Mouse (Mus musculus) liver, embryonic 14.5 days (tissue): Measurements from ENCODE around the gene Sema5a. TPM values are rescaled to one million over a fixed set of nuclear protein-coding genes. Genes with fewer than 3 reads are reported as not detected.
"Not testable (repeated sequence)": the region's sequence is repeated elsewhere in the genome, so short reads cannot be mapped to it uniquely, and the experiment has no call there.

Experiments used
- ATAC-seq: fragments of 200-750 bp; cut with Nextera tagmentation; 2 replicates; pipeline ENCODE4 v1.8.0; 2017; ENCODE audit warnings: moderate number of reproducible peaks, mild to moderate bottlenecking, moderate library complexity; ENCODE audit not compliant: insufficient read depth
- DNase-seq, 3 experiments: peaks; one replicate each; pipeline ENCODE4 v3.0.0-alpha.2; 2012 to 2013; ENCODE audit warnings: low read depth in 3 of 3, low spot score in 3 of 3
- H3K27ac ChIP-seq: fragments of 300-500 bp; sonication (generic); 2 replicates; pipeline ENCODE4 v1.5.1; 2014; ENCODE audit warnings: moderate library complexity, mild to moderate bottlenecking, control low read depth, inconsistent platforms
- H3K27me3 ChIP-seq: fragments of 300-500 bp; sonication (generic); 2 replicates; pipeline ENCODE4 v1.6.1; 2014; ENCODE audit warnings: mild to moderate bottlenecking, low read length, moderate library complexity; ENCODE audit not compliant: control insufficient read depth, insufficient read depth
- H3K36me3 ChIP-seq: fragments of 300-500 bp; sonication (generic); replicated peaks from 2 replicates; pipeline ENCODE4 v1.6.1; 2014; ENCODE audit warnings: low read depth; ENCODE audit not compliant: control insufficient read depth, insufficient read depth
- H3K4me1 ChIP-seq, 2 experiments: fragments of 200-500 bp in 1 of 2; fragments of 300-500 bp in 1 of 2; sonication (generic) in 1 of 2; replicated peaks; 2 replicates each; pipeline ENCODE4 v1.6.1; 2012 to 2014; ENCODE audit warnings: antibody characterized with exemption in 1 of 2, inconsistent platforms in 1 of 2, low read length in 1 of 2; ENCODE audit not compliant: control insufficient read depth in 2 of 2, insufficient read depth in 2 of 2
- H3K4me2 ChIP-seq: fragments of 300-500 bp; sonication (generic); 2 replicates; pipeline ENCODE4 v1.6.1; 2014; ENCODE audit warnings: low read depth, mild to moderate bottlenecking, control low read depth, moderate library complexity
- H3K4me3 ChIP-seq, 2 experiments: fragments of 200-500 bp in 1 of 2; fragments of 300-500 bp in 1 of 2; sonication (generic) in 1 of 2; 2 replicates each; pipeline ENCODE4 v1.5.1; 2012 to 2014; ENCODE audit warnings: low read depth in 2 of 2, low read length in 2 of 2, mild to moderate bottlenecking in 2 of 2, control low read depth in 1 of 2, inconsistent platforms in 1 of 2, moderate library complexity in 1 of 2; ENCODE audit not compliant: insufficient read depth in 1 of 2
- H3K9ac ChIP-seq: fragments of 300-500 bp; sonication (generic); replicated peaks from 2 replicates; pipeline ENCODE4 v1.6.1; 2014; ENCODE audit warnings: mild to moderate bottlenecking, control low read depth, moderate library complexity
- H3K9me3 ChIP-seq: fragments of 300-500 bp; sonication (generic); 2 replicates; pipeline ENCODE4 v1.6.1; 2016; ENCODE audit warnings: low read length, mixed read lengths; ENCODE audit not compliant: control insufficient read depth
- CTCF ChIP-seq: IDR thresholded peaks from 2 replicates; pipeline ENCODE4 v1.5.1; 2016; ENCODE audit warnings: antibody characterized with exemption, low read depth, control low read depth
- EP300 ChIP-seq: IDR thresholded peaks from 2 replicates; pipeline ENCODE4 v1.6.1; 2016; ENCODE audit warnings: antibody characterized with exemption, low read depth
- WGBS: fragments of 180-500 bp; shearing (Covaris S2); extraction: QIAGEN DNeasy Blood & Tissue Kit; methylation state at CpG from one replicate; pipeline ENCODE4 v1.1.7; 2014; ENCODE audit not compliant: insufficient replicate concordance; 5-methylcytosine and 5-hydroxymethylcytosine counted together
- polyA plus RNA-seq, 2 experiments: library from polyadenylated mRNA; depleted of rRNA in 1 of 2; stranded (reverse) in 1 of 2; unstranded in 1 of 2; fragments of >200 nt; fragmentation: Nextera tagmentation in 1 of 2; extraction: Ambion mirVana in 1 of 2; gene quantifications; 2 replicates each; pipeline versions ENCODE4 v1.2.1 to v1.2.3; 2012 to 2014

Sema5a gene
- 0.30 and 0.35 TPM in 2 replicates for polyA plus RNA-seq (2012; rRNA removed)
- 0.29 and 0.52 TPM in 2 replicates for polyA plus RNA-seq (2014; fragmentation: Nextera tagmentation; extraction: Ambion mirVana)

DNA sequence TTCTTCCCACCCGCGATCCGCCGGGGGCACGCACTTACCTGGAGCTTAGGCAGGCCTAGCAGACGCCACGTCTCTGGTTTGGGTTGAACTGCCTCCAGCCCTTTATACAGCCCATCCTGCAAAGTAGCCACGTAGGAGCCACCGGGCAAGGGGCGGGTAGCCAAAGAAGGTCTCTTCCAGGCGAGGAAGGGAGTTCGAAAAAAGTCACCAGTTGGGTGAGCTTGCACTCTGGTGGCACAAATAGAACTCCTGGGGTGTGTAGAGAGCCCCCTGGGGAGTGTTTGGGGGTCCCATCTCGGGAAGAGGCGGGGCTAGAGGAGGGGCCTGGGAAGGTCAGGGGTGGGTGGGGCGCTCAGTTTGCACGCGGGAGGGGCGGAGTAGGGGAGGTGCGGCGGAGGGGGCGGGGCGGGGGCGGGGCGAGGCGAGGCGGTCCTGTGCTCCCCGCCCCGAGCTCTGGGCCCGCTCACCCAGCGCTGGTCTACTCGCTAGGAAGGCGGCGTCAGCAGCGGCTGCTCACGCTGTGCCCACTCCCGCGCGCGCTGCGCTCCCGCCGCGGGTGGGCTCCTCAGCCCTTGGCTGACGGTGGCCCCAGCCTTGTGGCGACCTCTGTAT lies at the start of gene Sema5a:
Sema5a (plus strand) TSS at position 467 of the 612 bp plus-strand sequence.
- Histone ChIP-seq H3K9ac (no peak within 1 kb of the TSS; the same call in 1 of the 2 replicates), H3K27ac (no peak within 1 kb of the TSS)

DNA sequence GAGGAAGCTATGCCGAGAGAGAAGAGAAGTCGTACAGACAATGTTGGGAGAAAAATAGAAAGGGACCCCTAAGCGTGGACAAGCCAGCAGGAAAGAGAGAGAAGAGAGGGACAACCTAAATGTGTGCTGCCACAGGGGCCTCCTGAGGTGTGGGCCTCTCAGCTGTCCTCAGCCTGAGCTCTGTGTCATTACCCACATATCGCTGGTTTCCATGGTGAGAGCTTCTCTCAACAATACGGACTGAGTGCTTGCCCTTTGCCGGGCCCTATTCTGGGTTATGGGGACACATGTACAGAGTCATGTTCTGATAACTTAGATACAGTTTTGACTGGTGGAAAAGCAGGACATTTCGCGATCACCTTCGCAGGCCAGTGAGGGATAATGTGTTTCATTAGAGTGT lies 46.5 kb upstream of the Sema5a start:
- 75% methylated on average over 9 of the region's 9 CpGs for WGBS
- Histone ChIP-seq H3K27ac (no peak overlapping the region), H3K9ac (no peak overlapping the region), H3K36me3 (no peaks in the 10 kb centered on the region), H3K4me3 (no peak overlapping the region), H3K9me3 (no peaks in the 10 kb centered on the region), H3K4me2 (no peak overlapping the region), H3K27me3 (no peaks in the 10 kb centered on the region), H3K4me1 (no peaks in the 10 kb centered on the region)
- ATAC-seq = no peak
- no peak for TF ChIP-seq CTCF
- TF ChIP-seq EP300 = no peak
- no peak for DNase-seq

More for the DNA sequence above, at the start of gene Sema5a:
- Histone ChIP-seq H3K27me3 (peaks cover 10% of the 10 kb centered on the region), H3K9me3 (no peaks in the 10 kb centered on the region), H3K4me1 (no peaks in the 10 kb centered on the region), H3K4me2 (peak within 1 kb of the TSS; percentile 68), H3K4me3 (peak within 1 kb of the TSS; percentile 45 to 70), H3K36me3 (no peaks in the 10 kb centered on the region)
- peak in 1 of 3 experiments; percentile 4 for DNase-seq
- peak; percentile 84 for ATAC-seq
- TF ChIP-seq EP300 (no peak), CTCF (no peak)
- WGBS = under 1% methylated on average over 44 of the region's 45 CpGs

DNA sequence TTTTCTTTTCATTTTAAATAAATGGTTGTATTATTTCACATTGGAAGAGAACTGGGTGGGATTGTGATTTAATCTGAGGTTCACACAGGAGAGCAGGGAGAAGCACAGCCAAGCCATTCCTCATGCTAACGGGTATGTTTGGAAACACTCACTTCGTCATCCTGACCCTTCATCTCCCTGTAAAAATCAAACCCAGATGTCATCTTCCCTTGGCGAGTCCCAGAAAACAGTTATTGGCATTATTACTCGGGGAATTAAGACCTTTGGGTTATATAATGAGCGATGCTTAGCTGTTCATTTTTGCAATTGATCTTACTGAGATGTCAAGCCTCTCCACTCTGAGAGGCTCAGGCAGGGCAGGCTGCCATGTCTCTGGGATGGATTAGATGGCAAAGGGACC lies 46.0 kb upstream of the Sema5a start:
- H3K4me3 ChIP-seq = no peak overlapping the region
- ATAC-seq (no peak), DNase-seq (no peak)
- WGBS = 56% methylated on average over 5 of the region's 5 CpGs
- H3K4me2 ChIP-seq = no peak overlapping the region
- H3K9ac ChIP-seq = no peak overlapping the region
- H3K36me3 ChIP-seq = no peaks in the 10 kb centered on the region
- H3K27ac ChIP-seq = no peak overlapping the region
- no peaks in the 10 kb centered on the region for H3K27me3 ChIP-seq
- no peaks in the 10 kb centered on the region for H3K9me3 ChIP-seq
- TF ChIP-seq CTCF (no peak), EP300 (no peak)
- no peaks in the 10 kb centered on the region for H3K4me1 ChIP-seq

DNA sequence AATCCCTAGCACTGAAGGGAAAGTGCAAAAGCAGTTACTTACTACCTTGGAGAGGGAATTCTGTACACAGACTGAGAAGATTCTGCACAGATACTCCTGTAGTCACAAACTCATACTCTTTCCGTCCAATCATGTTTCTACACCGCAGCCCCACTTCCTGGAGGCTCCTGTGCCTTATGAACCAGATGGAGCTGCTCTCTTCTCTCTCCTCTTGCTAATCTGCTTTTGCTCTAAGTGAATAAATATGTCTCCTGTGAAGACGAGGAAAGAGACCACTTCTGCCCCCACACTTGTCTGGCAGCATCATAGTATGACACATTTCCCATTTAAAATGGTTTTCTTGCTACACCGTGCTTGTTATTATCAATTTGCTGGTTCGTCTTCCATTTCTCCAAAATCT lies 41.4 kb upstream of the Sema5a start:
- no peak for TF ChIP-seq EP300
- TF ChIP-seq CTCF = no peak
- Histone ChIP-seq H3K27me3 (no peaks in the 10 kb centered on the region), H3K4me2 (no peak overlapping the region), H3K9me3 (no peaks in the 10 kb centered on the region), H3K4me3 (no peak overlapping the region), H3K36me3 (no peaks in the 10 kb centered on the region), H3K4me1 (no peaks in the 10 kb centered on the region), H3K27ac (no peak overlapping the region), H3K9ac (no peak overlapping the region)
- 55% methylated on average over 5 of the region's 5 CpGs for WGBS
- DNase-seq (no peak), ATAC-seq (no peak)

DNA sequence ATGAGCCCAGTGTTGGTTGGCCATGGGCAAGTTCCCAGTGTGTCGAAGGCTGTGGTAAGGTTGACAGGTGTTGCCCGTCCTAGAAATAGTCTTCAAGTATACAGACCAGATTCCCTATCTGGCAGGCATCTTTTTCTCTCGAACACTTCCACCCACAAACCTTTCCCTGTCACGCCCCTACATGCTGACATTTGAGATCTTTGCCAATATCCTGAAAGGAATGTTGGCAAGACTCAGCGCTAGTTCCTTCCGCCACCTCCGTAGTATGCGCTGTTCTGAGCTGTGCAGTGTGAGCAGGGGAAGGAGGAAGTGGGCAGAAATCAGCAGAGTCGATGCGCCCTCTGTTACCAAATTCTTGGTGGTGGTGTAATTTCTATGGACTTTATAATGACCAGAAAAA lies 39.7 kb upstream of the Sema5a start:
- Histone ChIP-seq H3K9me3 (no peaks in the 10 kb centered on the region), H3K9ac (no peak overlapping the region), H3K4me1 (no peaks in the 10 kb centered on the region), H3K27me3 (no peaks in the 10 kb centered on the region), H3K27ac (no peak overlapping the region), H3K4me2 (no peak overlapping the region), H3K36me3 (no peaks in the 10 kb centered on the region), H3K4me3 (no peak overlapping the region)
- WGBS = 63% methylated on average over 10 of the region's 10 CpGs
- TF ChIP-seq EP300 = no peak
- TF ChIP-seq CTCF = no peak
- ATAC-seq (no peak), DNase-seq (no peak)

DNA sequence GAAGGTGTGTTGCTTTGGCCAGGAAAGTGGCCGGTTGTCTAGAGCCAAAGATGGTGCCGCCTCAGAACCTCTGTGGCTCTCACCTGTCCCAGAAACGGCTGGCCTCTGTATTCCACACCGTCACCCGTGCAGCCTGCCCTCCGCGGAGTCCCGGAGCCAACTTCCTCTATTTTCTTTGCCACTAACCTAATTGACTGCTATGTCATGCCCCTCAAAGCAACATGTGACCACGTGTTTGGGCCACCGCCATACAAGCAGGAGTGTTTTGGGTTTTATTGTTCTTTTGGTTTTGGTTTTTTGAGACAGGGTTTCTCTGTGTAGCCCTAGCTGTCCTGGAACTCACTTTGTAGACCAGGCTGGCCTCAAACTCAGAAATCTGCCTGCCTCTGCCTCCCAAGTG lies 29.9 kb upstream of the Sema5a start:
- not testable (repeated sequence) for ATAC-seq, H3K36me3 ChIP-seq, H3K4me3 ChIP-seq, H3K4me1 ChIP-seq, DNase-seq, H3K4me2 ChIP-seq, H3K27me3 ChIP-seq, H3K9ac ChIP-seq, H3K27ac ChIP-seq, H3K9me3 ChIP-seq
- WGBS = 57% methylated on average over 10 of the region's 10 CpGs
